8 mouse cellular contexts compared by ENCODE assay signal in genomic region chr10:62590200-62590599, GRCm38 (mm10). TPM values are rescaled to one million over a fixed set of nuclear protein-coding genes. Genes with fewer than 3 reads are reported as not detected.
A peak's percentile ranks its signal among the peaks of the same experiment; 100 is the strongest.
DNase-seq lines count a peak whose midpoint lies in the region; ATAC-seq and TF ChIP-seq lines count a peak whose summit lies in the region.

No protein-coding gene starts in this region.

- no peaks in the 10 kb centered on the region for H3K4me1 ChIP-seq in midbrain, embryonic 15.5 days
- no peaks in the 10 kb centered on the region for H3K4me1 ChIP-seq in spleen, adult 2 months (ENCODE audit: control insufficient read depth, insufficient read depth, insufficient read length)

- H3K9me3 ChIP-seq in midbrain, embryonic 15.5 days: no peaks in the 10 kb centered on the region

- peak; percentile 61; the same call in 1 of the 2 replicates for TF ChIP-seq CTCF in spleen, adult 2 months (IDR thresholded peaks at IDR 0.05; ENCODE audit: extremely low read depth, insufficient read depth, insufficient read length, insufficient replicate concordance)

- no peak overlapping the region for H3K27ac ChIP-seq in midbrain, embryonic 15.5 days
- H3K27ac ChIP-seq in spleen, adult 2 months (ENCODE audit: insufficient read depth, low read length): no peak overlapping the region

- no peak overlapping the region for H3K4me3 ChIP-seq in midbrain, embryonic 15.5 days
- H3K4me3 ChIP-seq in spleen, adult 2 months (ENCODE audit: extremely low read depth, insufficient read depth, insufficient read length): no peak overlapping the region

- 32% methylated on average over 6 of the region's 6 CpGs for WGBS in midbrain, embryonic 15.5 days
- WGBS in spleen, adult 2 months: 24% methylated on average over 6 of the region's 6 CpGs

- no peak for TF ChIP-seq POLR2A in spleen, adult 2 months (IDR thresholded peaks at IDR 0.05; ENCODE audit: low read depth, low read length)

- intact Hi-C loops in left cerebral cortex, postnatal 4 days (cut with DNase I): no loop called here

- peaks cover 76% of the 10 kb centered on the region for H3K36me3 ChIP-seq in midbrain, embryonic 15.5 days (replicated peaks)
- peaks cover 52% of the 10 kb centered on the region for H3K36me3 ChIP-seq in spleen, adult 2 months (ENCODE audit: control insufficient read depth, insufficient read depth, low read length)

- no peak overlapping the region for H3K4me2 ChIP-seq in midbrain, embryonic 15.5 days

- H3K9ac ChIP-seq in midbrain, embryonic 15.5 days: no peak overlapping the region

- no peaks in the 10 kb centered on the region for H3K27me3 ChIP-seq in midbrain, embryonic 15.5 days (replicated peaks)
- H3K27me3 ChIP-seq in spleen, adult 2 months (ENCODE audit: control insufficient read depth, insufficient read depth, low read length): no peaks in the 10 kb centered on the region

- peak; percentile 95 for DNase-seq in 3T3-L1 (ENCODE audit: low read depth, low spot score)
- peak; percentile 82 to 96 for DNase-seq in adrenal gland, adult (ENCODE audit: inconsistent age in 2 of 2, low spot score in 1 of 2)
- DNase-seq in embryo, embryonic 10 days (ENCODE audit: low spot score): peak; percentile 93
- peak; percentile 79 for DNase-seq in gastrocnemius, postnatal 10 days
- peak; percentile 87 for DNase-seq in kidney, adult 18-20 months
- peak; percentile 87 for DNase-seq in left cerebral cortex, postnatal 4 days
- peak; percentile 85 to 88 for DNase-seq in spleen, adult 2 months (ENCODE audit: low read depth in 1 of 2, low spot score in 2 of 2)

- ATAC-seq in midbrain, embryonic 15.5 days (replicated peaks): peak; percentile 80

RNA-seq across cellular contexts. Expression of gene Ddx21, which starts 11.9 kb away (rescaled TPM):
- 10 to 100 TPM; 32.1 to 37.8 TPM for total RNA-seq in gastrocnemius, postnatal 10 days (2021)
- total RNA-seq in left cerebral cortex, postnatal 4 days (2021): 10 to 100 TPM; 49.8 to 53.9 TPM
- polyA plus RNA-seq in midbrain, embryonic 15.5 days (2015; fragmentation: Nextera tagmentation; extraction: Ambion mirVana): 13.2 and 15.0 TPM in 2 replicates
- 10.3 and 11.8 TPM in 2 replicates for polyA plus RNA-seq in spleen, adult 2 months (2012; rRNA removed)

RNA-seq across cellular contexts. Expression of gene Kif1bp, which starts 11.9 kb away (rescaled TPM):
- 10 to 100 TPM; 20.9 to 23.5 TPM for total RNA-seq in gastrocnemius, postnatal 10 days (2021)
- 10 to 100 TPM; 88.7 to 90.0 TPM for total RNA-seq in left cerebral cortex, postnatal 4 days (2021)
- polyA plus RNA-seq in midbrain, embryonic 15.5 days (2015; fragmentation: Nextera tagmentation; extraction: Ambion mirVana): 76.4 and 77.3 TPM in 2 replicates
- polyA plus RNA-seq in spleen, adult 2 months (2012; rRNA removed): 16.8 and 23.5 TPM in 2 replicates
